Mouse (Mus musculus): ENCODE results near the gene Ehmt1. TPM values are rescaled to one million over a fixed set of nuclear protein-coding genes. Genes with fewer than 3 reads are reported as not detected.

The Ehmt1 gene
- polyA plus RNA-seq, 1 experiment from 2014 or later = 93.2 TPM

Small RNA genes within 50 kb of the gene (microRNA-seq; reads per million reads assigned to microRNA genes)
- not detected for gene Gm22875

Other genes with a start within 250 kb of the Ehmt1 start
- gene Cacna1b, start 156.5 kb downstream of the Ehmt1 start, polyA plus RNA-seq (2015; fragmentation: Nextera tagmentation; extraction: Ambion mirVana) = 1.1 TPM in 2 replicates
- gene Arrdc1, start 15.6 kb upstream of the Ehmt1 start, polyA plus RNA-seq (2015; fragmentation: Nextera tagmentation; extraction: Ambion mirVana) = 45.3 and 48.5 TPM in 2 replicates
- 15.9 and 22.9 TPM in 2 replicates for gene Zmynd19, start 30.2 kb upstream of the Ehmt1 start, polyA plus RNA-seq (2015; fragmentation: Nextera tagmentation; extraction: Ambion mirVana)
- gene Dph7, start 42.8 kb upstream of the Ehmt1 start, polyA plus RNA-seq (2015; fragmentation: Nextera tagmentation; extraction: Ambion mirVana) = 28.3 and 29.5 TPM in 2 replicates
- gene Mrpl41, start 55.5 kb upstream of the Ehmt1 start, polyA plus RNA-seq (2015; fragmentation: Nextera tagmentation; extraction: Ambion mirVana) = 116 and 127 TPM in 2 replicates
- 6.7 and 9.0 TPM in 2 replicates for gene Pnpla7, start 56.4 kb upstream of the Ehmt1 start, polyA plus RNA-seq (2015; fragmentation: Nextera tagmentation; extraction: Ambion mirVana)
- gene Nsmf, start 134.7 kb upstream of the Ehmt1 start, polyA plus RNA-seq (2015; fragmentation: Nextera tagmentation; extraction: Ambion mirVana) = 76.5 and 91.4 TPM in 2 replicates
- 5.0 and 5.3 TPM in 2 replicates for gene Entpd8, start 160.7 kb upstream of the Ehmt1 start, polyA plus RNA-seq (2015; fragmentation: Nextera tagmentation; extraction: Ambion mirVana)
- 0.77 and 1.1 TPM in 2 replicates for gene Noxa1, start 175.5 kb upstream of the Ehmt1 start, polyA plus RNA-seq (2015; fragmentation: Nextera tagmentation; extraction: Ambion mirVana)